Mouse (Mus musculus): ENCODE measurements around the gene Tbl1xr1. TPM values are rescaled to one million over a fixed set of nuclear protein-coding genes. Genes with fewer than 3 reads are reported as not detected.

The Tbl1xr1 gene
- polyA plus RNA-seq, 2 experiments = 27.0 to 27.8 TPM

GRCm38 (mm10) chr3:22140111-22140658 is 63.7 kb downstream of the Tbl1xr1 start:
- Histone ChIP-seq H3K27ac (replicated peaks; ENCODE audit: low read depth, low read length) (no peak overlapping the region), H3K4me3 (replicated peaks; ENCODE audit: low read length) (no peak overlapping the region), H3K9me3 (ENCODE audit: control insufficient read depth, low read length) (no peaks in the 10 kb centered on the region), H3K4me1 (ENCODE audit: control insufficient read depth, insufficient read depth, low read length) (0 out of 2 replicates have a peak, but pooled peaks cover 3% of the 10 kb centered on the region), H3K36me3 (ENCODE audit: control insufficient read depth, insufficient read depth, low read length) (no peaks in the 10 kb centered on the region), H3K4me2 (replicated peaks; ENCODE audit: low read depth, low read length, severe bottlenecking) (no peak overlapping the region), H3K27me3 (ENCODE audit: control insufficient read depth, insufficient read depth, low read length) (no peaks in the 10 kb centered on the region), H3K9ac (ENCODE audit: low read depth, low read length, severe bottlenecking) (no peak overlapping the region)
- DNase-seq (ENCODE audit: low spot score) (no peak), ATAC-seq (ENCODE audit: low FRiP score, low read depth) (no peak)
- 69% methylated on average over 3 of the region's 3 CpGs for WGBS
- TF ChIP-seq POLR2A (IDR thresholded peaks at IDR 0.05; ENCODE audit: borderline replicate concordance, extremely low read depth, insufficient read depth, insufficient read length) = no peak

DNA sequence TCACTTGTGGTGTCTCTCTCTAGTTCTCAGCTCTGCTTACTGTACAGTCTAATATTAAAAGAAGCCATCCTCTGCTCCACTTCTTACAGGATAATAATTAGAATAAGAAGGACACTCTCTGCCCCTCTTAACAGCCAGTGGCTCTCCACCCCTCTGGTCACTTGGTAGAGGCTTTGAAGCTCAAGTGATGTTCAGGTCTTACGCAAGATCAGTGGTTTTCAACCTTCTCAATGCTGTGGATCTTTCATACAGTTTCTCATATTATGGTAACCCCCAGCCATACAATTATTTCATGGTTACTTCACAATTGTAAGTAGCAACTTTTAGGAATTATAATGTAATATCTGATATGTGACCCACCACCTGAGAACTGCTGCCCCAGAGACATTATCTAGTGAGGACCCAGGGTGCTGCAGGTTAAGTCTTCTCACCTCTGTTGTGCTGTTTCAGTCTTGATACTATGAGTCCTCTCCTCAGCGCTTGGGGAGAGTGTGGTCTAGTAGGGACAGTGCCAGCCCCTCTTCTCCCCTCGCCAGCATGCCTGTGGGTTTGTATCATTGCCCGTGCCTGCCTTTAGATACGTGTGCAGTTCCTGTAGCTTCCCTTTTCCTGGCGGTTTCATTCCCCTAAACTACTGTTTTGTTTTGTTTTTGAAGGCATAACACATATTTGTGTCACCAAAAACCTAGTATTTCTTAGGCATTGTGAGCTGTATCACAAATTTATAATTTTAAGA is 65.7 kb downstream of the Tbl1xr1 start:
- 91% methylated on average over 6 of the region's 6 CpGs for WGBS
- Histone ChIP-seq H3K4me1 (ENCODE audit: control insufficient read depth, insufficient read depth, low read length) (0 out of 2 replicates have a peak, but pooled peaks cover 3% of the 10 kb centered on the region), H3K4me2 (replicated peaks; ENCODE audit: low read depth, low read length, severe bottlenecking) (no peak overlapping the region), H3K27ac (replicated peaks; ENCODE audit: low read depth, low read length) (no peak overlapping the region), H3K36me3 (ENCODE audit: control insufficient read depth, insufficient read depth, low read length) (no peaks in the 10 kb centered on the region), H3K27me3 (ENCODE audit: control insufficient read depth, insufficient read depth, low read length) (no peaks in the 10 kb centered on the region), H3K9me3 (ENCODE audit: control insufficient read depth, low read length) (no peaks in the 10 kb centered on the region), H3K9ac (ENCODE audit: low read depth, low read length, severe bottlenecking) (no peak overlapping the region), H3K4me3 (replicated peaks; ENCODE audit: low read length) (no peak overlapping the region)
- ATAC-seq (ENCODE audit: low FRiP score, low read depth) (no peak), DNase-seq (ENCODE audit: low spot score) (no peak)
- no peak for TF ChIP-seq POLR2A (IDR thresholded peaks at IDR 0.05; ENCODE audit: borderline replicate concordance, extremely low read depth, insufficient read depth, insufficient read length)

GRCm38 (mm10) chr3:22142846-22143641 is 66.6 kb downstream of the Tbl1xr1 start:
- H3K9ac ChIP-seq (ENCODE audit: low read depth, low read length, severe bottlenecking) = no peak overlapping the region
- H3K4me3 ChIP-seq (replicated peaks; ENCODE audit: low read length) = no peak overlapping the region
- no peak overlapping the region for H3K27ac ChIP-seq (replicated peaks; ENCODE audit: low read depth, low read length)
- H3K27me3 ChIP-seq (ENCODE audit: control insufficient read depth, insufficient read depth, low read length) = no peaks in the 10 kb centered on the region
- H3K4me1 ChIP-seq (ENCODE audit: control insufficient read depth, insufficient read depth, low read length) = 0 out of 2 replicates have a peak, but pooled peaks cover 3% of the 10 kb centered on the region
- ATAC-seq (ENCODE audit: low FRiP score, low read depth) = no peak
- H3K36me3 ChIP-seq (ENCODE audit: control insufficient read depth, insufficient read depth, low read length) = no peaks in the 10 kb centered on the region
- 83% methylated on average over 5 of the region's 5 CpGs for WGBS
- DNase-seq (ENCODE audit: low spot score) = no peak
- no peaks in the 10 kb centered on the region for H3K9me3 ChIP-seq (ENCODE audit: control insufficient read depth, low read length)
- H3K4me2 ChIP-seq (replicated peaks; ENCODE audit: low read depth, low read length, severe bottlenecking) = no peak overlapping the region
- no peak for TF ChIP-seq POLR2A (IDR thresholded peaks at IDR 0.05; ENCODE audit: borderline replicate concordance, extremely low read depth, insufficient read depth, insufficient read length)

GRCm38 (mm10) chr3:22144255-22144654 is 67.8 kb downstream of the Tbl1xr1 start:
- Histone ChIP-seq H3K9ac (ENCODE audit: low read depth, low read length, severe bottlenecking) (no peak overlapping the region), H3K27ac (replicated peaks; ENCODE audit: low read depth, low read length) (no peak overlapping the region), H3K36me3 (ENCODE audit: control insufficient read depth, insufficient read depth, low read length) (no peaks in the 10 kb centered on the region), H3K4me1 (ENCODE audit: control insufficient read depth, insufficient read depth, low read length) (0 out of 2 replicates have a peak, but pooled peaks cover 3% of the 10 kb centered on the region), H3K4me3 (replicated peaks; ENCODE audit: low read length) (no peak overlapping the region), H3K9me3 (ENCODE audit: control insufficient read depth, low read length) (no peaks in the 10 kb centered on the region), H3K27me3 (ENCODE audit: control insufficient read depth, insufficient read depth, low read length) (no peaks in the 10 kb centered on the region), H3K4me2 (replicated peaks; ENCODE audit: low read depth, low read length, severe bottlenecking) (no peak overlapping the region)
- no peak for TF ChIP-seq POLR2A (IDR thresholded peaks at IDR 0.05; ENCODE audit: borderline replicate concordance, extremely low read depth, insufficient read depth, insufficient read length)
- ATAC-seq (ENCODE audit: low FRiP score, low read depth) = no peak
- 91% methylated on average over 2 of the region's 2 CpGs for WGBS
- DNase-seq (ENCODE audit: low spot score) = no peak

DNA sequence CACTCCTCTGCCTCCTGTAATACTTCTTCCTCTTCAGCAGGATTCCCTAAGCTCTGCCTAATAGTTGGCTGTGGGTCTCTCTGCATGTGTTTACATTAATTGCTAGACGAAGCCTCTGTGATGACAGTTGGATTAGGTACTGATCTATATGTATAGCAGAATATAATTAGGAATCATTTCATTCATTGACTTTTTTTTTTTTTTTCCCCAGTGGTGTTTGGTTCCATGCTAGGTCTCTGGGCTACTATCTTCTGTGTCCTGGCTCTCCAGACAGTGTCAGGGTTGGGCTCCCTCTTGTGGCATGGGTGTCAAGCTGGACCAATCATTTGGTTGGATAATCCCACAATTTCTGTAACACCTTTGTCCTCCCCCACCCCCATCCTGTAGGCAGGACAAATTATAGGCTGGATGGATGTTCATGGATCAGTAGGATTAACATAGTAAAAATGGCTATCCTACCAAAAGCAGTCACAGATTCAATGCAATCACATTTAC is 71.0 kb downstream of the Tbl1xr1 start:
- WGBS = 74% methylated on average over 1 of the region's 1 CpGs
- no peak for DNase-seq (ENCODE audit: low spot score)
- no peak for TF ChIP-seq POLR2A (IDR thresholded peaks at IDR 0.05; ENCODE audit: borderline replicate concordance, extremely low read depth, insufficient read depth, insufficient read length)

More for the DNA sequence above, 71.0 kb downstream of the Tbl1xr1 start:
- H3K9me3 ChIP-seq (ENCODE audit: control insufficient read depth, low read length) = no peaks in the 10 kb centered on the region
- no peak overlapping the region for H3K4me3 ChIP-seq (replicated peaks; ENCODE audit: low read length)
- H3K4me1 ChIP-seq (ENCODE audit: control insufficient read depth, insufficient read depth, low read length) = 0 out of 2 replicates have a peak, but pooled peaks cover 3% of the 10 kb centered on the region
- H3K9ac ChIP-seq (ENCODE audit: low read depth, low read length, severe bottlenecking) = no peak overlapping the region
- H3K4me2 ChIP-seq (replicated peaks; ENCODE audit: low read depth, low read length, severe bottlenecking) = no peak overlapping the region
- no peak for ATAC-seq (ENCODE audit: low FRiP score, low read depth)
- H3K27ac ChIP-seq (replicated peaks; ENCODE audit: low read depth, low read length) = no peak overlapping the region
- no peaks in the 10 kb centered on the region for H3K27me3 ChIP-seq (ENCODE audit: control insufficient read depth, insufficient read depth, low read length)
- no peaks in the 10 kb centered on the region; the same call in 1 of the 2 replicates for H3K36me3 ChIP-seq (ENCODE audit: control insufficient read depth, insufficient read depth, low read length)
